ENCODE assay signal across 10 mouse cellular contexts in the genomic region with DNA sequence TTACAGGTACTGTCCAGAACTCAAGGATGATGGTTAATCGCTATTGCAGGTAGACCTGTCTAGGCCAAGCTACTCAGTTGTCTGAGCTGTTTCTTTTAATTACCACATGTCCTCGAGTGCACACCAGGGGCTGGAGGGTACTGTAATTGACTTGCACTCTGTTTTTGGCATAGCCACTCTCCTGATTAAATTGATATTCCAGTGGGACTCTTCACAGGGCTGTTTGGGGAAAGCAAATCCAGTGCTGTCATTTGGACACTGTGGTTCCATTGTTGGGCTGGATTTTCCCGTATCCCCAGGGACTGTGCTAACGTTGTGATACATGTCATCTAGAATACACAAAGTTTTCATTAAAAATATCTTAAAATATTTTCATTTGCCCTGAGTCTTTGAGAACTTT. TPM values are rescaled to one million over a fixed set of nuclear protein-coding genes. Genes with fewer than 3 reads are reported as not detected.
DNase-seq lines count a peak whose midpoint lies in the region; ATAC-seq lines count a peak whose summit lies in the region.
"Had no signal": no experiment of that assay in that cellular context is flagged by ENCODE, and none has a peak within 500 bp of the region (broad histone marks: within the 10 kb centered on the region; RNA-seq: fewer than 3 reads in every experiment).

No protein-coding gene starts in this region.

- no peaks in the 10 kb centered on the region for H3K27me3 ChIP-seq in hindbrain, embryonic 12.5 days
- H3K27me3 ChIP-seq in midbrain, embryonic 15.5 days (replicated peaks) = no peaks in the 10 kb centered on the region

- intact Hi-C loops in left cerebral cortex, postnatal 4 days (cut with DNase I) = loop anchor here (5.0 kb wide), 1 partner anchor 171 kb away; no protein-coding TSS in a partner anchor
- intact Hi-C loops in left cerebral cortex, postnatal 36 days (cut with DNase I) = no loop called here

- no peak for ATAC-seq in CD4-positive, CD25-positive, alpha-beta regulatory T cell, adult 4 months
- ATAC-seq in hindbrain, embryonic 12.5 days (ENCODE audit: low FRiP score) = no peak
- no peak for ATAC-seq in midbrain, embryonic 15.5 days (replicated peaks)

- WGBS in hindbrain, embryonic 12.5 days = 60% methylated on average over 4 of the region's 4 CpGs
- WGBS in midbrain, embryonic 15.5 days = 46% methylated on average over 4 of the region's 4 CpGs

- H3K27ac ChIP-seq in hindbrain, embryonic 12.5 days = no peak overlapping the region
- H3K27ac ChIP-seq in midbrain, embryonic 15.5 days = no peak overlapping the region

- H3K9me3 ChIP-seq in hindbrain, embryonic 12.5 days (replicated peaks) = no peaks in the 10 kb centered on the region
- no peaks in the 10 kb centered on the region for H3K9me3 ChIP-seq in midbrain, embryonic 15.5 days

- 0 out of 2 replicates have a peak overlapping the region, but pooled peaks have one; percentile 10 for H3K9ac ChIP-seq in hindbrain, embryonic 12.5 days
- H3K9ac ChIP-seq in midbrain, embryonic 15.5 days = no peak overlapping the region

- no peaks in the 10 kb centered on the region for H3K36me3 ChIP-seq in hindbrain, embryonic 12.5 days
- no peaks in the 10 kb centered on the region for H3K36me3 ChIP-seq in midbrain, embryonic 15.5 days (replicated peaks)

- 0 out of 2 replicates have a peak overlapping the region, but pooled peaks have one; percentile 91 for H3K4me3 ChIP-seq in hindbrain, embryonic 12.5 days
- H3K4me3 ChIP-seq in midbrain, embryonic 15.5 days = peak overlapping the region; percentile 91

- peaks cover 21% of the 10 kb centered on the region for H3K4me1 ChIP-seq in hindbrain, embryonic 12.5 days
- H3K4me1 ChIP-seq in midbrain, embryonic 15.5 days = peaks cover 23% of the 10 kb centered on the region

- DNase-seq in CD4-positive, CD25-positive, alpha-beta regulatory T cell, adult 2 months (ENCODE audit: low read depth, low spot score) = peak; percentile 28
- peak; percentile 20 for DNase-seq in left cerebral cortex, postnatal 4 days
- DNase-seq in left cerebral cortex, postnatal 36 days (ENCODE audit: low spot score in 2 of 2) = no peak
- DNase-seq in adipocyte (ENCODE audit: low spot score) = no peak
- DNase-seq in thymus, postnatal 0 days (ENCODE audit: low spot score) = no peak
- DNase-seq: cerebellum, adult 8-10 months; right cerebral cortex, adult 18-20 months had no signal

- H3K4me2 ChIP-seq in hindbrain, embryonic 12.5 days (replicated peaks) = peak overlapping the region; percentile 69
- H3K4me2 ChIP-seq in midbrain, embryonic 15.5 days = peak overlapping the region; percentile 68

RNA-seq across cellular contexts. Expression of a gene that starts 11.8 kb away (rescaled TPM):
- 10 to 100 TPM; 11.4 to 18.3 TPM for polyA plus RNA-seq in CD4-positive, CD25-positive, alpha-beta regulatory T cell, adult 4 months (2017; shearing (Covaris generic))
- total RNA-seq in left cerebral cortex, postnatal 4 days (2021) = 10 to 100 TPM; 52.2 to 63.3 TPM
- total RNA-seq in left cerebral cortex, postnatal 36 days (2021) = 10 to 100 TPM; 50.2 to 54.1 TPM
- 15.0 and 16.7 TPM in 2 replicates for polyA plus RNA-seq in hindbrain, embryonic 12.5 days (2016; fragmentation: Nextera tagmentation; extraction: Ambion mirVana)
- polyA plus RNA-seq in midbrain, embryonic 15.5 days (2015; fragmentation: Nextera tagmentation; extraction: Ambion mirVana) = 8.6 and 10.1 TPM in 2 replicates
- 15.8 and 19.7 TPM in 2 replicates for polyA plus RNA-seq in thymus, postnatal 0 days (2015; fragmentation: Nextera tagmentation; extraction: Ambion mirVana)

RNA-seq across cellular contexts. Expression of a gene that starts 49.2 kb away (rescaled TPM):
- polyA plus RNA-seq in CD4-positive, CD25-positive, alpha-beta regulatory T cell, adult 4 months (2017; shearing (Covaris generic)) = 10 to 100 TPM; 59.6 to 85.7 TPM
- total RNA-seq in left cerebral cortex, postnatal 4 days (2021) = 10 to 100 TPM; 50.6 to 56.3 TPM
- total RNA-seq in left cerebral cortex, postnatal 36 days (2021) = 10 to 100 TPM; 76.0 to 83.6 TPM
- polyA plus RNA-seq in hindbrain, embryonic 12.5 days (2016; fragmentation: Nextera tagmentation; extraction: Ambion mirVana) = 53.7 and 57.7 TPM in 2 replicates
- 37.1 and 42.1 TPM in 2 replicates for polyA plus RNA-seq in midbrain, embryonic 15.5 days (2015; fragmentation: Nextera tagmentation; extraction: Ambion mirVana)
- polyA plus RNA-seq in thymus, postnatal 0 days (2015; fragmentation: Nextera tagmentation; extraction: Ambion mirVana) = 40.1 and 40.3 TPM in 2 replicates

Comparison
In these comparisons a context has a peak if more than half of its experiments do, and no peak if none do; other contexts are left out.
1. DNase-seq: peak in CD4-positive, CD25-positive, alpha-beta regulatory T cell, adult 2 months (single experiment) and left cerebral cortex, postnatal 4 days (single experiment); none in left cerebral cortex, postnatal 36 days (0 of 2), adipocyte (single experiment) and thymus, postnatal 0 days (single experiment).